Mouse (Mus musculus): ENCODE measurements at regions not wholly inside any gene's neighbourhood (a gene's known extent, or its start where the extent isn't known, plus 50 kb on each side); places are given as distances from the start of the nearest gene placed in this dataset.
A peak's percentile ranks its signal among the peaks of the same experiment; 100 is the strongest.

- DNase-seq (ENCODE audit: extremely low read depth, low read depth, low spot score) = no peak
Observed at GRCm38 (mm10) chr5:111789904-111790303, 56.2 kb downstream of the Gm26897 start.

DNA sequence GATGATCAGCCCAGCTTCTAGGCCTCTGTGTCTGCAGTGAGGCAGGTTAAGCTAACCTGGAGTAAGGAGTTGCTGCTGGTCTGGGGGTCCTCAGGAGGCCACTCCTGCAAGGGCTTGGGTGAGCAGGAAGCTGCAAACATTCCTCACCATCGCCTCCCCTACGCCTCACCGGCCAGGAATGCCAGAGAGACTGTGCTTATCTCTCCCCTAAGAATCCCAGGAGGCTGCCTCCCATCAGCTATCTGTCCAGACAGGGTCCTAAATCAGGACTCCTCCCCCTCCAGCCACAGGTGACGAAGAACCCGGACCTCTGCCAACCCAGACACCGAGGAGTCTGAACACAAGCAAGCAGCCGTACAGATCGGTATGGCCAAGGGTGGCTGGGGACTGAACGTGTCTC lies 56.8 kb downstream of the Gm26897 start:
- DNase-seq (ENCODE audit: extremely low read depth, low read depth, low spot score) = no peak

GRCm38 (mm10) chr5:111791089-111791561 lies 57.4 kb downstream of the Gm26897 start:
- no peak for DNase-seq (ENCODE audit: extremely low read depth, low read depth, low spot score)

DNA sequence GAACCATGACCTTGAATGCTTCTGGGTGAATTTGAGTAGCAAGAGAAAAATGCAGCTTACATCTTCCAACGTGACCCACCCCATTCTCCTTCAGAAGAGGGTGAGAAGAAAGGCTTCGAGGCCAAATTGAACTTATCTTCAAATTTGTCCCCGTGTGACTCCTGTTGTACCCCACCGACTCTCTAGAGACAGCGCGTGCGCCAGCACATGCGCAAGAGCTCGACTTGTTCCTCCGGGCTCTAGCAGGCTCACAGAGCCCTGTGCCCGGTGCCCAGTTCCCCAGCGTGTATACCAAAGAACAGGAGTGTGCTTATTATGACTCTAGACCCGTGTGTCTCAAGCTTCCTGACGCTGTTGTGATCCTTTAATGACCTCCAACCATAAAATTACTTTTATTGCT lies 59.0 kb downstream of the Gm26897 start:
- DNase-seq (ENCODE audit: extremely low read depth, low read depth, low spot score) = no peak

GRCm38 (mm10) chr5:111793178-111793577 lies 59.5 kb downstream of the Gm26897 start:
- no peak for DNase-seq (ENCODE audit: extremely low read depth, low read depth, low spot score)

DNA sequence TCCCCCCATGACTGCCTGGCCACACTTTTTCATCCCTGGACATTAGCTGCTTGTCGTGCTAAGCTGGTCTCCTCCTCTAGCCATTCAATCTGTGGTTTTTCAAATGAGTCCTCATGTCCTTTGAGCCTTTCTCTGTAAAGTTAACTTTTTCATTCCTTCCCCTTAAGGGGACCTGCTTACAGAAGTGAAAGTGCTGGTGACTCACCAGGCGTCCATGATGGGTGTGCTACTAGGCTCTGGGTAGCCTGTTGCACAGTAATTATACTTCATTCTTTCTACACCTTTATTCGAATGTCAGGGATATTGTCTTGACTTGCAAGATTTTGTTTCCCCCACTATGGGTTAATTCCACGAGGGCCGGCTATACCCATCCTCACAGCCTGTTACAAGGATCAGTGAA lies 63.2 kb downstream of the Gm26897 start:
- no peak for DNase-seq (ENCODE audit: extremely low read depth, low read depth, low spot score)

GRCm38 (mm10) chr5:111799700-111800311 lies 66.1 kb downstream of the Gm26897 start:
- peak; percentile 7 for DNase-seq (ENCODE audit: extremely low read depth, low read depth, low spot score)

GRCm38 (mm10) chr5:111800511-111800910 lies 66.8 kb downstream of the Gm26897 start:
- DNase-seq (ENCODE audit: extremely low read depth, low read depth, low spot score) = no peak

DNA sequence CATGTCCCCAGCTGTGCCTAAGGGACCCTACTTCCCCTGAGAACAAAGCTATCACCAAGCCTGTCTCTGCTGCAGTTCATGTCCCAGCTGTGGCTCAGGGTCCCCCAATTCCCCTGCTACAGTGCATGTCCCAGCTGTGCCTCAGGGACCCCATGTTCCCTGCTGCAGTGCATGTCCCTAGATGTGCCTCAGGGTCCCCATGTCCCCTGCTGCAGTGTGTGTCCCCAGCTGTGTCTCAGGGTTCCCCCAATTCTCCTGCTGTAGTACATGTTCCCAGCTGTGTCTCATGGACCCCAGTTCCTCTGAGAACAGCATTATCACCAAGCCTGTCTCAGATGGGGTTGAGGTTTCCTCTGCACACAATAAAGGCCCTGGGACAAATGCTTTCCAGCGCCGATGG lies 67.3 kb downstream of the Gm26897 start:
- no peak for DNase-seq (ENCODE audit: extremely low read depth, low read depth, low spot score)

GRCm38 (mm10) chr5:111804542-111804941 lies 70.8 kb downstream of the Gm26897 start:
- DNase-seq (ENCODE audit: extremely low read depth, low read depth, low spot score) = no peak

DNA sequence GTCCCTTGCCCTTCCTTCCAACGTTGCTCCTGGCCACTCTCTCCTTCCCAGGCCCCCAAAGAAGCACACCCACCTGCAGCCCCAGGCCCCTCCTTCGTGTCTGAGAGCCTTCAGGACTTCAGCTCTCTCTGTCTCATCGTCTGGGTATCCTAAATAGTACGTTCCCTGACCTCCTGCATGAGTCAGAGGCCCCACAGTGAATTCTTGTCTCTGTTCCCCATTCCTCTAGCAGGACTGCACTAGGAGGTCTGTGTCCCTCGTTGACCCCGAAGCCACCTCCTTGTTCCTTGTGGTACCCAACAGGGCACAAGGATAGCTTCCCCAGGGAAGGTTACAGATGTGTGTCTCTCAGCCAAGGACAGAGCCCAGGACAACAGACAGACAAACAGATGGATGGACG lies 71.4 kb downstream of the Gm26897 start:
- DNase-seq (ENCODE audit: extremely low read depth, low read depth, low spot score) = no peak

GRCm38 (mm10) chr5:111805761-111806191 lies 72.1 kb downstream of the Gm26897 start:
- no peak for DNase-seq (ENCODE audit: extremely low read depth, low read depth, low spot score)

DNA sequence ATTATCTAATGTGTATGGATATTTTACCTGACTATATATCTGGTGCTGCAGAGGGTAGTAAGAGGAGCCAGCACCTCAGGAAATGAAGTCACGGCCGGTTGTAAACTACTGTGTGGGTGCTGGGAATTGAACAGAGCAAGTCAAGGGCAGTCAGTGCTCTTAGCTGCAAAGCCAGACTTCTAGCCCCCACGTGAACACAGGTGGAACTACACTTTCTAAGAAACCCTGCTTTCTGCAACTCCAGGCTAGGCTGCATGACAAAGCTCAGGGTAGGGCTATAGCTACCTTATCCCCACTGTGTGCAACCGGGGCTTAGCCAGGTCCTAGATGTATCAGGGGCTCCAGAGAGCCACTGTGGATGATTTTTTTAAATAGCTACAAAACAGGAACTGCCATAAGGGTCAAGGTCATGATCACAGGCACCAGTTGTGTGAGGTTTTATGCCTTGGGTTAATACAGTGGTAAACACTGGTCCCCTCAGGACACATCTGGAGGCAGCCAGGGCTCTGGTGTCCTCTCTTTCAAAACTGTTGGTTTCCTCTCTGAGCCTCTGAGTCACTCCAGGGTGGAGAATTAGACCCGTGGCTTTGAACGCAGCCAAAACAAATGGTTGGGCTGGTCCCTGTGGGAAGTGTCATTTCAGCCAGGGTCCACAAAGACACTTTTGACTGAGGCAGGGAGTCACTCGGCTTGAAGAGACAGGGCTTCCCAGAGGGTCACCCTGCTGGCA lies 76.5 kb downstream of the Gm26897 start:
- DNase-seq (ENCODE audit: extremely low read depth, low read depth, low spot score) = no peak

DNA sequence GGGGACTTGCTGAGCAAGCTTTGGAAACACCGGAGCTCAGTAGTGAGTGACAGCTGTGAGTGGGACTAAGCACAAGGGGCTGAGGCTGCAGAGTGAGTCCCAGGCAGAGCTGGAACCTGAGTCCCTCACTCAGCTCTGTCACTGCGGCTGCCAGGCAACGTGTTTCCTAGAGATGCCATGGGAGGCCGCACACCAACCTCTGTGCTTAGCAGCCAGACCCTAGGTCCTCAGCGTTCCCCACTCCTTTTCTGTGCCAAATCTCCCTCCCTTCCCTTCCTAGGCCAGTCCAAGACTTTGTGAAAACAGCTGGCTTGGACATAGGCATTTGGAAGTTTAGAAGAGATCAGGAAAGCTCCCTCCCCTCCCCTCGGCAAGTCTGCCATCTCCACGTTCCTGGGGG lies 78.9 kb downstream of the Gm26897 start:
- no peak for DNase-seq (ENCODE audit: extremely low read depth, low read depth, low spot score)

DNA sequence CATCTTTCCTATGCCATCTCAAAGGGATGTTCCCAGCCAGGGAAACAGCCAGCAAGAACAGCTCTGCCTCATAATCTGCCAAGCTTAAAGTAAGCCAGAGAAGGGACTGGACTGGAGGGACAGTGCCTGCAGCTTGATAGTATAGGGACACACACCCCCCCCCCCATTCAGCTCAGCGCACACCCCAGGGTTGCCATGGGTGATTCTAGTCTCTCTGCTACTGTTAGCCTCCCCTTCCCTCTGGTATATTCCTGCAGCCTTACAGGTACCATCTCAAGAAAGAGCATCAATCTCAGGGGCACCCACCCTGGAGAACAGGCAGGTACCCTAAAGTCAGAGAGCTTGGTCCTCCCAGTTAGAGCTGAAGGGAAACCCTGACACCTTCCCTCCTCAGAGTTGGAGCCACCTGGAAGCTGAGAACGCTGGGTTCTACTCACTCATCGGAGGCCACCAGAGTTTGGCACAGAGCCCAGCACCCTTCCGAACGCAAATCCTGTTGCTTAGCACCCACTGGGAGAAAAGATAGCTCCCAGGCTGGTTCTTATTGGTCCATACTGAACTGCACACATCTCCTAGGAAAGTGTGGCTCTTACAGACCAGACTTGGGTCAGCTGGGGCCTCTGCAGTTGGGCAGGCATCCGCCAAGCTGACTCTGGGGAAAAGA lies 79.5 kb downstream of the Gm26897 start:
- DNase-seq (ENCODE audit: extremely low read depth, low read depth, low spot score) = no peak

DNA sequence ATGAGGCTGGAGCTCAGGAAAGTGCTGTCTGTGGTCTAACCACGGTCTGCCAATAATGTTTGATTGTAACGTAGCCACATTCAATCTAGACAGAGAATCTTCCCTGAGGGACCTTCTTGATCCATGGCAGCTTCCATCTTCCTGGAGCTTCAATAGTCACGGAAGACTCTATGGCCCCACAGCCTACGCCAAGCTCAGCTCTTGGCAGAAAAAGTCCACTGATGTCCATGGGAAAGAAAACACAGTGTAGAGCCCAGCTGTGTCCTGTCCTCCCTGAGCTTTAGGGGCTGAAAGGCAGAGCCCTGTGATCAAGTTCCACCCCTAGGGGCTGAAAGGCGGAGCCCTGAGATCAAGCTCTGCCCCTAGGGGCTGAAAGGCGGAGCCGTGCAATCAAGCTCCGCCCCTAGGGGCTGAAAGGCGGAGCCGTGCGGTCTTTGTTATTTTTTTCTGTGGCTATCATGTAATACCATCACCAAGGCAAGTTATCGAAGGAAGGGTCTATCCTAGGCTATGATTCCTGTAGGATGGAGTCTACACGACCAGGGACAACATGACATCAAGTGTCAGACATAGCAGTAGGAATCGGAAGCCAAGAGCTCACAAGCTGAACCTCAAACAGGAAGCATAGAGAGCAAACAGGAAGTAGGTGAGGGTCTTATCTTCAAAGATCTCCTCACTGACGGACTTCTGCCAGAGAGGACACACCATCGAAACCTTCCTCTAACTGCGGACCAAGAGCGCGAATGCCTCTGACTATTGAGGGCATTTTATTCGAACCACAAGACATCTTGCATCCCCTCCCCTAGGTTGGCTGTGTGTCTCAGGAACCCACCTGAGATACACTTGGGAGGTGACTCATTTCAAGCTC lies 81.4 kb downstream of the Gm26897 start:
- no peak for DNase-seq (ENCODE audit: extremely low read depth, low read depth, low spot score)

GRCm38 (mm10) chr5:111820963-111821362 lies 87.2 kb downstream of the Gm26897 start:
- no peak for DNase-seq (ENCODE audit: extremely low read depth, low read depth, low spot score)

- DNase-seq (ENCODE audit: extremely low read depth, low read depth, low spot score) = no peak
Observed at GRCm38 (mm10) chr5:111822882-111823281, 89.2 kb downstream of the Gm26897 start.

DNA sequence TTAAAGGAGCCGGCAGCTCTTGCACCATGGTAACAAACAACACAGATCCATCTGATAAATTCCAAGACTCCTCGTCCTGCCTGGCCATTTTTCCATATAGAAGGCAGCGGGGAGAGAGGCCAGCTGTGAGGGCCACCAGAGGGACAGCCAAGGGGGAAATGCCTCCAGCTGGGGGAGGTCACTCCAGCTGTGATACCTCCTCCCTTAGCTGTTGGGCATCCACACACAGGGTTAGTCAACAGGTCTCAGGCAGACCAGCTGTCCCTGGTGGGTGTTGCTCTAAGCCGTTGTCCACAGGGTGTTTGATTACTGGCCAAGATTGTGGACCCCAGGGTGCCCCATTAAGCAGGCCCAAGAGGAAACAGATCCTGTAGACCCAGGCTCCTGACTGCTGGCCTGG lies 89.7 kb downstream of the Gm26897 start:
- DNase-seq (ENCODE audit: extremely low read depth, low read depth, low spot score) = no peak

DNA sequence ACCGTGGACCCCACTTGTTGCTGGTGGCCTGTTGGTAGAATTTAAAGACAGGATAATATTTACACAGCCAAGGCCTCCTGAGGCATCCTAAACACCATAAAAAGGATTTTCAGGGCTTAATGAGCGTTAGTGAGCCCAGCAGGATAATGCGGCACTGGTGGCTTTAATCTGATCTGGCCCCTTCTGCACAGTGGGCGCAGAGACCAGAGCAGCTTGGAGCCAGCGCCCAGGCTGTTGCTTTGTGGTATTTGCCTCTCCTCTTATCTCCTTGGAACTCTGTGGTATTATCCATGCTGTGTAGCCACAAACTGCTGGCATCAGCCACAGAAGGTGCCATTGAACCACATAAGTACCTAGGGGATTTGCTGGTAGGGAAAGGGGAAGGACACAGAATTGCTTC lies 90.1 kb downstream of the Gm26897 start:
- DNase-seq (ENCODE audit: extremely low read depth, low read depth, low spot score) = no peak

DNA sequence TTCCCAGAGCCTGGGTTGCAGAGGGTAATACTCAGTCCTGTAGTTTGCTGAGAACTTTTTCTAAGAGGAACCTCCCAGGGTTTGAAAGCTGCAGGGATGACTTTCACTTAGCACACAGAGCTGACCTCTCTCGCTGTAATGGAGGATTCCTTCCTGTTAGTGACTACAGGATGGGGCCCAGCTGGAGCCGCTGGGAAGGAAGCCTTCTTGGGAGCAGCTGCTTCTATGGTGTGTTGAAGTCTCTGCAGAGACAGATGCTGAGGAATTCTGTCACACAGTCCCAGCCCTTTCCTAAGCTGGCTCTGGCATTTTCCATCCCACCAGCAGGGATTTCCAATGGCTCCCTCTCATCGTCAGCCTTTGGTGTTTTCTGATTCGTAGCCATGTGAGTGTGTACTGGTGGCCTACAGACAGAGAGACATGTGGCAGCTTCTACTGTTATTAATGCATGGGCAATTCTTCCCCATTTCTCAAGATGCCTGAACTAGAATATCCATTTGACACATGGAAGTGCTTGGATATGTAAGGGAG lies 90.9 kb downstream of the Gm26897 start:
- DNase-seq (ENCODE audit: extremely low read depth, low read depth, low spot score) = no peak
